Mouse (Mus musculus): ENCODE measurements around the gene Papss2.

Papss2 gene

GRCm38 (mm10) chr19:32599436-32599835 lies 3.8 kb downstream of the Papss2 start:
- DNase-seq (ENCODE audit: low spot score): no peak

DNA sequence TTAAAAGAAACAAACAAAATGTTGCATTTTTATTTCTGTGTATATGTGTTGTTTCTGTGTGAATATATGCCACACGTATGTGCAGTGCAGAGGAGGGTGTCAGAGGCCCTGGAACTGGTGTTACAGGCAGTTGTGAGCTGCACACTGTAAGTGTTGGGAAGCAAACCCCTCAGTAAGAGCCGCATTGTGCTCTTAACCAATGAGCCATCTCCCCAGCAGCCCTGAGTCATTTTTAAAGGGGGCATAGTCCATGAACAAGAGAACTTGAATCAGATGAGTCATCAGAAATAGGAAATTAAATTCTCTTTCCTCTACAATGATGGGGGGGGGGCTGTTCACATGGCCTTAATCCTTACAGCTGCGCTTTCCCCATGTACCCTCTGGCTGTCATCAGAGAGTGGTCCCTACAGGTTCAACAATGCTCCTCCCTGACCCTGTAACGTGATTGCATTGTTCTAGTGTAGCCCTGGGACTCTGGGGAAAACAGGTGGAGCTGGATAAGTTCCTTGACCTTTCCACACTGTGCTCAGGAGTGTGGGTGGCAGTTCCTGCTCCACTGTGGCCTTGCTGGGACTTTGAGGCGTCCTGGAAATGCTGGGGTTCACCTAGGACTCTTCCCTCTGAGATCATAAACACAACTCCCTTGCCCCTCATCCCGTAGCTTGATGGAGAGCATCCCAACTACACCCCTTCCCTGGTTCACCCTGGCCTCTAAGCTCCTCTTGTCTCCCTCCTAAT lies 5.6 kb downstream of the Papss2 start:
- DNase-seq (ENCODE audit: low spot score): no peak

- no peak for DNase-seq (ENCODE audit: low spot score)
Observed at GRCm38 (mm10) chr19:32603466-32603865, 7.9 kb downstream of the Papss2 start.

- no peak for DNase-seq (ENCODE audit: low spot score)
Observed at GRCm38 (mm10) chr19:32604127-32604526, 8.5 kb downstream of the Papss2 start.

- DNase-seq (ENCODE audit: low spot score): no peak
Observed at GRCm38 (mm10) chr19:32604563-32605252, 9.1 kb downstream of the Papss2 start.

GRCm38 (mm10) chr19:32606227-32606827 lies 10.7 kb downstream of the Papss2 start:
- no peak for DNase-seq (ENCODE audit: low spot score)

DNA sequence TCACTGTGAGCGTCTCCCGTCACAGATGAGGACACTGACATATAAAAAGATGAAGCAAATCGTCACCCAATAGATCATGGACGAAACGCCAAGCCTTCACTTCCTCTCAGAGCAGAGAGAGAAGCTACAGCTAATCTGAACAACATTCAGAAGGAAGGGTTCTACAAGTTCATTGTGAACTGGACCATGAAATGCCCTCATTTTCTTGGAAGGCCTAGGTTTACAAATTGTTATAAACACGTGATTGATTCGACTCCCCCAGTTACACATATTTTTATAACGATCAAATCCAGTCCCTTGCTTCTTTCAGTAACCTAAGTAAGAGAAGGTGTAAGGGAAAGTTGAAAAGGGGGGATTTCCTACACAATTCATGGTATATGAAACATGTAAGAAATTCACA lies 11.4 kb downstream of the Papss2 start:
- DNase-seq (ENCODE audit: low spot score): no peak

DNA sequence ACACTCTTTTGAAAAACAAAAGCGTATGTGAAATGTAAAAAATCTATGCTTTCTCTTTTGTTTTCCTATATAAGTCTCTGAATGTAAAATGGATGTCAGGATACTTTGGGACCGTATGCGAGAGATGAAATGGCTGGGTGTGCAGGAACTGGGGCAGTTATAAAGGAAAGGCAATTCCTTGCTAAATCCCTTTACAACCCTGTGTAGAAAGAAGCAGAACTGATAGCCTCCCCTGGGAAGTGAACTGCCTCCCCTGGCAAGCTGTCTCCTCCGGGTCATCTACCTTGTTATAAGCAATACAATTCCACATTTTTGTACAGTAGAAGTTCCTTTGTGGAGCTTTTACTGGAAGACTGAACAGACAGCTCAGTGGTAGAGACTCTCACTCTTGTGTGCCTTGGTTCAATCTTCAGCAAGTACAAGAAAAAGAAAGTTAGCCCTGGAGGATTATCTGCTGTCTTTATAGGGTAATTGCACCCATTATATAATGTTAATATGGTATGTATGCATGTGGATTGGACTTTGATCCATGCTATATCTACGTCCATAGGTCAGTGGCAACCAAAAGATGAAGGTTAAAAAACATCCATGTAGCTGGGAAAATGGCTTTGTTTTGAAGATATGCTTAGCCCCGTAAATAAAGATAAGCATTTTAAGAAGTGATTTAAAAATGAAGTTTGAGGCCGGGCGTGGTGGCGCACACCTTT lies 15.9 kb downstream of the Papss2 start:
- DNase-seq (ENCODE audit: low spot score): no peak

GRCm38 (mm10) chr19:32614046-32614771 lies 18.6 kb downstream of the Papss2 start:
- no peak for DNase-seq (ENCODE audit: low spot score)

- no peak for DNase-seq (ENCODE audit: low spot score)
Observed at GRCm38 (mm10) chr19:32614772-32615099, 19.1 kb downstream of the Papss2 start.

- no peak for DNase-seq (ENCODE audit: low spot score)
Observed at GRCm38 (mm10) chr19:32616646-32617045, 21.1 kb downstream of the Papss2 start.

DNA sequence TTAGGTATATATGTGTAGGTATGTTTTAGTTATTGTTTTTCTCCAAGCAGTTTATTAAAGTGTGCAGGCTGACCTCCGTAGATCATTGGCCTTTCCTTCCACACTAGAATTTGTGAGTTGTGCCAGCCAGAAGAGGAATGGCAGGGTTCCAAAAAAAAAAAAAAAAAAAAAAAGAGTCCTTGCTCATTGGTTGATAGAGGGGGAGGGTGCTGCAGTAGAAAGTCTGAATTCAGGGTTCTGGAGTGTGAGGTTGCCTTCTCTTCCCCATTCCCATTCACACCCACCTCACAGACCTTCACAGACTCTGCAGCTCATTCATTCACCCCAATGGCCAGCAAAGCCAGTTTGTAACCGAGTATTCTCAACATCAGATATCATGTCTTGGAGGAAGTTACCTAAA lies 24.1 kb downstream of the Papss2 start:
- DNase-seq (ENCODE audit: low spot score): peak; percentile 64

- DNase-seq (ENCODE audit: low spot score): no peak
Observed at GRCm38 (mm10) chr19:32620859-32621445, 25.4 kb downstream of the Papss2 start.

- DNase-seq (ENCODE audit: low spot score): no peak
Observed at GRCm38 (mm10) chr19:32622142-32622541, 26.6 kb downstream of the Papss2 start.

DNA sequence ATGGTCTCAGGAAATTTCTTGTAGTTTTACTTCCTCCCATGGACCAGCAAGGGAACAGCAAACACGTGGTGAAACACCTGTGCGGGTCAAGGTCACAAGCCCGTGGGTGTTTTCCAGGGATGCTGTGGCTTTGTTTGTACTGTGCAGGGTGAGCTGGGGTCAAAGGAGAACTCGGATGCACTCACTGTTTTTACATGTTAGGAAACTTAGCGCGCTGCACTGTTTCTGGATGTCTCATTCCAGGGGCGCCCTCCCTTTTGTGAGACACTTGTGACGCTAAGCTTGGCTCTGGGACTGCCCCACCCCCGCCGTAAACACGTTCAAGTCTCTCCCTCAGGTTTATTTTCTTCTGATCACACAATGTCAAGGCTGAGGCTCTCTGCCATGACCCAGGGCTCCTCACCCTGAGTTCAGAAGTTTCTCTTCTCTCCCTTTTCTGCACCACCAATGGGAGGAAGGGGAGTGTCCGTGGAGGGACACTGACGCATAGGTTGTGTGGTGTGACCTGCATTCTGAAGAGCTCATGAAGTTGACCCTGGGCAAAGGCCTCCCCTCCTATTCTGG lies 31.3 kb downstream of the Papss2 start:
- no peak for DNase-seq (ENCODE audit: low spot score)

DNA sequence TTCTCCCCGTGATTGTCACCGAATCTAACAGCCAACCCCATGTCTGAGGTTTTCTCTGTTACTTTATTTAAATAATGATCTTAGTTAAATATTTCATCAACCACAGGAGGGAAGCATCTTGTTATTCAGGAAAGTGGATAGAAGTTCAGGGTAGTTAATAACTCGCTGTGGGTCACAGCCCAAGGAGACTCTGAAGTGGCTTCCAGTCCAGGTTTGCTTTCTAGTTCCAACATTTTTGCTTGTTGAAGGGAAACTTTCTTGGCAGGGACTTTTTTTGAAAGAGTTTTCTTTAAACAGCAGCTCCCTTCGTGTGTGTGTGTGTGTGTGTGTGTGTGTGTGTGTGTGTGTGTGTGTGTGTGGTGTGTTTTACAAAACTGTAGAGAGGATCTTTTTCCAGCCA lies 32.0 kb downstream of the Papss2 start:
- no peak for DNase-seq (ENCODE audit: low spot score)

- DNase-seq (ENCODE audit: low spot score): no peak
Observed at GRCm38 (mm10) chr19:32628572-32629132, 33.1 kb downstream of the Papss2 start.

DNA sequence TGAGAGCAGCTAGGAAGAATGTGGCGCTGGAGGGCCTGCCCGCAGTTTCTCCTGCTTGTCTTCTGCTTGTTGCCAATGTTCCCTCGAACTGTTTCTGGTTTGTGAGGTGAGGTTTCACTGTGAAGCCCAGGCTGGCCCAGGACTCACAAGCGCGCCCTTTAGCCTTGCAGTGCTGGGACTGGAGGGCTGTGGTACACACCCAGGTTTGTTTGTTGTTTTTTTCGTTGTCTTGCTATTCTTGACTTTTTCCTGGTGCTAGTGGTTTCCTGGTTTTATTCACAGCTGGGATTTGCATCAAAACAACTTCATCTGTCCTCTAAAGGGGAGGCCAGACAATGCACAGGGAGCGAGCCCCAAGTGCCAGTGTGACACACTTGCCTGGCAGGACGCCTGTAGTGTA lies 39.3 kb downstream of the Papss2 start:
- DNase-seq (ENCODE audit: low spot score): no peak

DNA sequence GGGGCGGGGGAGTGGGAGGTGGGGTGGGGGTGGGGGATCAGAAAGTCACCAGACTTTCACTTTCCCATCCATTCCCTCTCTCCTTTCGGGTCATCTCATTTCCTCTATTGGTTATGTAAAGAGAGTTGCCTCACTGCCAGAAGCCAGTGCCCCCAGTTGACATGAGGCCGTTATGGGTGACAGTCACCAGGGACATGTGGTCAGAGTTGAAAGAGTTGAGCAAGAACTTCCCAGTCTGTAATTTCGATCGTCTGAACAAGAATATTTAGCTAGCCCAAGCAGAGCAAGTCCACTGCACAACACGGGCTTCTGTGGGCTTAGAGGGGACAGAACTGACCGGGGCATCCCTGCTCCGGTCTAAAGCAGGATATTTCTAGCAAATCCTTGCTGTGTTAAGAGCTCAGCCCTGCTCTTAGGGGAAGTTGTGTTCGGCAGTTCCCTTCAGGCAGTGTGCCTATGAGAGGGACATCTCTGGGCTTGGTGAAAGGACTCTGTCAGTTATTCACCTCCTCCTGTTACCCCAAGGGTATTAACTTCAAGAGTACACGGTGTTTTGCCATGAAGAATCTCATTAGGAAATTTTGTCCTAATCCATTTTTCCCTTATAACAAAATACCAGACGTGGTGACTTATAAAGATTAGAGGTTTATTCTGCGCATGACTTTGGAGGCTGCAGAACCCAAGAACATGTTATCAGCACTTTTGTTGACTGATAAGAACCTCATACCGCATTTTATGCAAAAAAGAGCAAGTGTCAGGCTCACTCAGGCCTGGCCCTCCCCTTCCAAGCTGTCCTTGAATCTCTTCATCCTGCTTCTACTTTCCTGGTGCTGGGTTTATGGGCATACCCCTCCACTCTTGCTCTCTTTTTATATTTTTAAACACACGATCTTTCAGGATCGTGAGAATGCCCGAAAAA lies 42.0 kb downstream of the Papss2 start:
- peak; percentile 26 for DNase-seq (ENCODE audit: low spot score)

Measured in adipocyte (in vitro differentiated cells).